Mouse (Mus musculus) intestine, embryonic 16.5 days (tissue): ENCODE results near the gene Sfswap. TPM values are rescaled to one million over a fixed set of nuclear protein-coding genes. Genes with fewer than 3 reads are reported as not detected.

Experiments
- ATAC-seq: fragments of 200-750 bp; cut with Nextera tagmentation; 2 replicates; pipeline ENCODE4 v1.8.0; 2017; ENCODE audit warnings: moderate TSS enrichment, moderate library complexity
- H3K27ac ChIP-seq: fragments of 300-500 bp; sonication (generic); 2 replicates; pipeline ENCODE4 v1.5.1; 2014; ENCODE audit warnings: mild to moderate bottlenecking, low read length
- H3K27me3 ChIP-seq: fragments of 300-500 bp; sonication (generic); replicated peaks from 2 replicates; pipeline ENCODE4 v1.6.1; 2014; ENCODE audit warnings: low read length, control low read depth, mixed read lengths; ENCODE audit not compliant: control insufficient read depth, insufficient read depth
- H3K36me3 ChIP-seq: fragments of 300-500 bp; sonication (generic); 2 replicates; pipeline ENCODE4 v1.6.1; 2014; ENCODE audit warnings: low read length, control low read depth; ENCODE audit not compliant: control insufficient read depth, insufficient read depth
- H3K4me1 ChIP-seq: fragments of 300-500 bp; sonication (generic); 2 replicates; pipeline ENCODE4 v1.6.1; 2014; ENCODE audit warnings: low read length, control low read depth, mixed read lengths; ENCODE audit not compliant: control insufficient read depth, insufficient read depth
- H3K4me2 ChIP-seq: fragments of 300-500 bp; sonication (generic); 2 replicates; pipeline ENCODE4 v1.6.1; 2014; ENCODE audit warnings: low read depth, low read length, control low read depth
- H3K4me3 ChIP-seq: fragments of 300-500 bp; sonication (generic); 2 replicates; pipeline ENCODE4 v1.5.1; 2014; ENCODE audit warnings: mild to moderate bottlenecking, low read length
- H3K9ac ChIP-seq: fragments of 300-500 bp; sonication (generic); 2 replicates; pipeline ENCODE4 v1.6.1; 2014; ENCODE audit warnings: low read depth, low read length
- H3K9me3 ChIP-seq: fragments of 300-500 bp; sonication (generic); 2 replicates; pipeline ENCODE4 v1.6.1; 2016; ENCODE audit warnings: low read length, control low read depth; ENCODE audit not compliant: control insufficient read depth
- WGBS: fragments of 180-500 bp; shearing (Covaris S2); extraction: QIAGEN DNeasy Blood & Tissue Kit; methylation state at CpG from one replicate; pipeline ENCODE4 v1.1.7; 2014; 5-methylcytosine and 5-hydroxymethylcytosine counted together
- polyA plus RNA-seq: library from polyadenylated mRNA; unstranded; fragments of >200 nt; fragmentation: Nextera tagmentation; extraction: Ambion mirVana; gene quantifications from 2 replicates; pipeline ENCODE4 v1.2.1, GENCODE M21; 2015

Gene Sfswap
- 26.4 and 28.1 TPM in 2 replicates for polyA plus RNA-seq

GRCm38 (mm10) chr5:129500722-129501634, at the start of gene Sfswap:
TSS of gene Sfswap (plus strand) at chr5:129501221.
- Histone ChIP-seq H3K9me3 (no peaks in the 10 kb centered on the region), H3K27me3 (no peaks in the 10 kb centered on the region), H3K4me3 (peak within 1 kb of the TSS; percentile 98), H3K27ac (peak within 1 kb of the TSS; percentile 76), H3K4me1 (peaks cover 12% of the 10 kb centered on the region), H3K9ac (peak within 1 kb of the TSS; percentile 86), H3K4me2 (peak within 1 kb of the TSS; percentile 88), H3K36me3 (0 out of 2 replicates have a peak, but pooled peaks cover 2% of the 10 kb centered on the region)
- WGBS = under 1% methylated on average over 66 of the region's 66 CpGs
- peak; percentile 85 for ATAC-seq

GRCm38 (mm10) chr5:129452561-129452960, 48.5 kb upstream of the Sfswap start:
- Histone ChIP-seq H3K9me3 (no peaks in the 10 kb centered on the region), H3K27ac (no peak overlapping the region), H3K9ac (no peak overlapping the region), H3K4me3 (no peak overlapping the region), H3K4me1 (peaks cover 8% of the 10 kb centered on the region), H3K27me3 (no peaks in the 10 kb centered on the region), H3K36me3 (no peaks in the 10 kb centered on the region), H3K4me2 (no peak overlapping the region)
- WGBS = 53% methylated on average over 3 of the region's 3 CpGs
- no peak for ATAC-seq

- peak overlapping the region; percentile 46; the same call in 1 of the 2 replicates for H3K9ac ChIP-seq
- WGBS = 8% methylated on average over 13 of the region's 13 CpGs
Observed at GRCm38 (mm10) chr5:129454802-129455528, 46.1 kb upstream of the Sfswap start.

GRCm38 (mm10) chr5:129455529-129455896, 45.5 kb upstream of the Sfswap start:
- WGBS = 25% methylated on average over 2 of the region's 2 CpGs
- no peaks in the 10 kb centered on the region for H3K36me3 ChIP-seq
- H3K27ac ChIP-seq = no peak overlapping the region
- no peaks in the 10 kb centered on the region for H3K9me3 ChIP-seq
- ATAC-seq = peak; percentile 78
- peaks cover 8% of the 10 kb centered on the region for H3K4me1 ChIP-seq
- H3K27me3 ChIP-seq = no peaks in the 10 kb centered on the region
- H3K4me2 ChIP-seq = peak overlapping the region; percentile 37; the same call in 1 of the 2 replicates
- no peak overlapping the region for H3K9ac ChIP-seq
- peak overlapping the region; percentile 18; the same call in 1 of the 2 replicates for H3K4me3 ChIP-seq

More at GRCm38 (mm10) chr5:129454802-129455528, 46.1 kb upstream of the Sfswap start:
- Histone ChIP-seq H3K4me3 (peak overlapping the region; percentile 18), H3K4me1 (peaks cover 8% of the 10 kb centered on the region), H3K4me2 (peak overlapping the region; percentile 37), H3K36me3 (no peaks in the 10 kb centered on the region), H3K27me3 (no peaks in the 10 kb centered on the region), H3K9me3 (no peaks in the 10 kb centered on the region), H3K27ac (peak overlapping the region; percentile 59)
- peak; percentile 99 for ATAC-seq

GRCm38 (mm10) chr5:129456579-129457140, 44.4 kb upstream of the Sfswap start:
- H3K9ac ChIP-seq = no peak overlapping the region
- no peak overlapping the region for H3K27ac ChIP-seq
- H3K9me3 ChIP-seq = no peaks in the 10 kb centered on the region
- H3K27me3 ChIP-seq = no peaks in the 10 kb centered on the region
- 38% methylated on average over 9 of the region's 9 CpGs for WGBS
- no peak overlapping the region for H3K4me3 ChIP-seq
- H3K4me1 ChIP-seq = peaks cover 8% of the 10 kb centered on the region
- H3K36me3 ChIP-seq = no peaks in the 10 kb centered on the region
- no peak overlapping the region for H3K4me2 ChIP-seq
- no peak for ATAC-seq

- H3K27me3 ChIP-seq = no peaks in the 10 kb centered on the region
- H3K9me3 ChIP-seq = no peaks in the 10 kb centered on the region
- H3K4me3 ChIP-seq = no peak overlapping the region
- WGBS = 67% methylated on average over 7 of the region's 7 CpGs
- H3K4me1 ChIP-seq = peaks cover 8% of the 10 kb centered on the region
- no peak overlapping the region for H3K9ac ChIP-seq
- no peaks in the 10 kb centered on the region for H3K36me3 ChIP-seq
- no peak overlapping the region for H3K4me2 ChIP-seq
- H3K27ac ChIP-seq = no peak overlapping the region
- no peak for ATAC-seq
Observed at GRCm38 (mm10) chr5:129458109-129458508, 42.9 kb upstream of the Sfswap start.

- Histone ChIP-seq H3K27me3 (no peaks in the 10 kb centered on the region), H3K27ac (no peak overlapping the region), H3K36me3 (no peaks in the 10 kb centered on the region), H3K4me2 (no peak overlapping the region), H3K9ac (no peak overlapping the region), H3K4me1 (peaks cover 8% of the 10 kb centered on the region), H3K9me3 (no peaks in the 10 kb centered on the region), H3K4me3 (no peak overlapping the region)
- 68% methylated on average over 3 of the region's 3 CpGs for WGBS
- ATAC-seq = no peak
Observed at GRCm38 (mm10) chr5:129458541-129458940, 42.5 kb upstream of the Sfswap start.

GRCm38 (mm10) chr5:129460798-129461476, 40.1 kb upstream of the Sfswap start:
- H3K4me1 ChIP-seq = no peaks in the 10 kb centered on the region; the same call in 1 of the 2 replicates
- ATAC-seq = peak; percentile 51
- H3K4me3 ChIP-seq = no peak overlapping the region
- H3K27me3 ChIP-seq = no peaks in the 10 kb centered on the region
- no peak overlapping the region for H3K9ac ChIP-seq
- H3K27ac ChIP-seq = no peak overlapping the region
- no peaks in the 10 kb centered on the region for H3K9me3 ChIP-seq
- H3K4me2 ChIP-seq = no peak overlapping the region
- 39% methylated on average over 11 of the region's 11 CpGs for WGBS
- H3K36me3 ChIP-seq = no peaks in the 10 kb centered on the region
